Mouse (Mus musculus) liver, embryonic 14.5 days (tissue): ENCODE results near the gene Pde6h. TPM values are rescaled to one million over a fixed set of nuclear protein-coding genes. Genes with fewer than 3 reads are reported as not detected.

Source experiments
- ATAC-seq: fragments of 200-750 bp; cut with Nextera tagmentation; 2 replicates; pipeline ENCODE4 v1.8.0; 2017; ENCODE audit warnings: moderate number of reproducible peaks, mild to moderate bottlenecking, moderate library complexity; ENCODE audit not compliant: insufficient read depth
- DNase-seq, 3 experiments: peaks; one replicate each; pipeline ENCODE4 v3.0.0-alpha.2; 2012 to 2013; ENCODE audit warnings: low read depth in 3 of 3, low spot score in 3 of 3
- H3K27ac ChIP-seq: fragments of 300-500 bp; sonication (generic); 2 replicates; pipeline ENCODE4 v1.5.1; 2014; ENCODE audit warnings: moderate library complexity, mild to moderate bottlenecking, control low read depth, inconsistent platforms
- H3K27me3 ChIP-seq: fragments of 300-500 bp; sonication (generic); 2 replicates; pipeline ENCODE4 v1.6.1; 2014; ENCODE audit warnings: mild to moderate bottlenecking, low read length, moderate library complexity; ENCODE audit not compliant: control insufficient read depth, insufficient read depth
- H3K36me3 ChIP-seq: fragments of 300-500 bp; sonication (generic); replicated peaks from 2 replicates; pipeline ENCODE4 v1.6.1; 2014; ENCODE audit warnings: low read depth; ENCODE audit not compliant: control insufficient read depth, insufficient read depth
- H3K4me1 ChIP-seq, 2 experiments: fragments of 200-500 bp in 1 of 2; fragments of 300-500 bp in 1 of 2; sonication (generic) in 1 of 2; replicated peaks; 2 replicates each; pipeline ENCODE4 v1.6.1; 2012 to 2014; ENCODE audit warnings: antibody characterized with exemption in 1 of 2, inconsistent platforms in 1 of 2, low read length in 1 of 2; ENCODE audit not compliant: control insufficient read depth in 2 of 2, insufficient read depth in 2 of 2
- H3K4me2 ChIP-seq: fragments of 300-500 bp; sonication (generic); 2 replicates; pipeline ENCODE4 v1.6.1; 2014; ENCODE audit warnings: low read depth, mild to moderate bottlenecking, control low read depth, moderate library complexity
- H3K4me3 ChIP-seq, 2 experiments: fragments of 200-500 bp in 1 of 2; fragments of 300-500 bp in 1 of 2; sonication (generic) in 1 of 2; 2 replicates each; pipeline ENCODE4 v1.5.1; 2012 to 2014; ENCODE audit warnings: low read depth in 2 of 2, low read length in 2 of 2, mild to moderate bottlenecking in 2 of 2, control low read depth in 1 of 2, inconsistent platforms in 1 of 2, moderate library complexity in 1 of 2; ENCODE audit not compliant: insufficient read depth in 1 of 2
- H3K9ac ChIP-seq: fragments of 300-500 bp; sonication (generic); replicated peaks from 2 replicates; pipeline ENCODE4 v1.6.1; 2014; ENCODE audit warnings: mild to moderate bottlenecking, control low read depth, moderate library complexity
- H3K9me3 ChIP-seq: fragments of 300-500 bp; sonication (generic); 2 replicates; pipeline ENCODE4 v1.6.1; 2016; ENCODE audit warnings: low read length, mixed read lengths; ENCODE audit not compliant: control insufficient read depth
- CTCF ChIP-seq: IDR thresholded peaks from 2 replicates; pipeline ENCODE4 v1.5.1; 2016; ENCODE audit warnings: antibody characterized with exemption, low read depth, control low read depth
- EP300 ChIP-seq: IDR thresholded peaks from 2 replicates; pipeline ENCODE4 v1.6.1; 2016; ENCODE audit warnings: antibody characterized with exemption, low read depth
- WGBS: fragments of 180-500 bp; shearing (Covaris S2); extraction: QIAGEN DNeasy Blood & Tissue Kit; methylation state at CpG from one replicate; pipeline ENCODE4 v1.1.7; 2014; ENCODE audit not compliant: insufficient replicate concordance; 5-methylcytosine and 5-hydroxymethylcytosine counted together
- polyA plus RNA-seq, 2 experiments: library from polyadenylated mRNA; depleted of rRNA in 1 of 2; stranded (reverse) in 1 of 2; unstranded in 1 of 2; fragments of >200 nt; fragmentation: Nextera tagmentation in 1 of 2; extraction: Ambion mirVana in 1 of 2; gene quantifications; 2 replicates each; pipeline versions ENCODE4 v1.2.1 to v1.2.3; 2012 to 2014

Pde6h gene
- polyA plus RNA-seq, 2 experiments, result 0.01 TPM; not detected in 1

GRCm38 (mm10) chr6:136922871-136923270, 761 bp upstream of the Pde6h start:
- 74% methylated on average over 7 of the region's 7 CpGs for WGBS
- no peaks in the 10 kb centered on the region for H3K36me3 ChIP-seq
- H3K4me1 ChIP-seq, result no peaks in the 10 kb centered on the region
- DNase-seq (no peak), ATAC-seq (no peak)
- no peak overlapping the region for H3K4me3 ChIP-seq
- H3K27ac ChIP-seq, result no peak overlapping the region
- H3K27me3 ChIP-seq, result no peaks in the 10 kb centered on the region
- no peak overlapping the region for H3K4me2 ChIP-seq
- H3K9ac ChIP-seq, result no peak overlapping the region
- H3K9me3 ChIP-seq, result no peaks in the 10 kb centered on the region
- TF ChIP-seq CTCF (no peak), EP300 (no peak)

GRCm38 (mm10) chr6:136925049-136925448, 1.4 kb downstream of the Pde6h start:
- ATAC-seq (no peak), DNase-seq (no peak)
- H3K9me3 ChIP-seq, result no peaks in the 10 kb centered on the region
- no peaks in the 10 kb centered on the region for H3K4me1 ChIP-seq
- H3K27ac ChIP-seq, result no peak overlapping the region
- H3K4me2 ChIP-seq, result no peak overlapping the region
- WGBS, result 55% methylated on average over 8 of the region's 8 CpGs
- H3K36me3 ChIP-seq, result no peaks in the 10 kb centered on the region
- TF ChIP-seq CTCF, result no peak
- no peak for TF ChIP-seq EP300
- no peak overlapping the region for H3K9ac ChIP-seq
- no peaks in the 10 kb centered on the region for H3K27me3 ChIP-seq
- no peak overlapping the region for H3K4me3 ChIP-seq

GRCm38 (mm10) chr6:136927626-136928025, 4.0 kb downstream of the Pde6h start:
- H3K4me1 ChIP-seq, result peaks cover 13 to 15% of the 10 kb centered on the region in 2 experiments
- no peak overlapping the region for H3K27ac ChIP-seq
- H3K36me3 ChIP-seq, result no peaks in the 10 kb centered on the region
- ATAC-seq (no peak), DNase-seq (no peak)
- TF ChIP-seq CTCF, result no peak
- TF ChIP-seq EP300, result no peak
- no peak overlapping the region for H3K4me3 ChIP-seq
- H3K9me3 ChIP-seq, result no peaks in the 10 kb centered on the region
- no peak overlapping the region for H3K4me2 ChIP-seq
- H3K9ac ChIP-seq, result no peak overlapping the region
- WGBS, result 75% methylated on average over 1 of the region's 1 CpGs
- no peaks in the 10 kb centered on the region for H3K27me3 ChIP-seq

- H3K4me2 ChIP-seq, result peak overlapping the region; percentile 45
- peak; percentile 98 for ATAC-seq
- H3K27ac ChIP-seq, result peak overlapping the region; percentile 46
- WGBS, result 4% methylated on average over 12 of the region's 12 CpGs
- H3K4me1 ChIP-seq, result peaks cover 13 to 21% of the 10 kb centered on the region in 2 experiments
- TF ChIP-seq CTCF, result no peak
- TF ChIP-seq EP300, result peak; percentile 80
- no peaks in the 10 kb centered on the region for H3K27me3 ChIP-seq
- peak in 2 of 3 experiments; percentile 75 for DNase-seq
- H3K9ac ChIP-seq, result 0 out of 2 replicates have a peak overlapping the region, but pooled peaks have one; percentile 10
- peak overlapping the region in 1 of 2 experiments; percentile 6; a peak in 1 of 4 replicates for H3K4me3 ChIP-seq
- no peaks in the 10 kb centered on the region for H3K36me3 ChIP-seq
- H3K9me3 ChIP-seq, result no peaks in the 10 kb centered on the region
These were observed 7.0 kb downstream of the Pde6h start for GRCm38 (mm10) chr6:136930677-136931076.

- H3K9me3 ChIP-seq, result no peaks in the 10 kb centered on the region
- WGBS, result 52% methylated on average over 13 of the region's 13 CpGs
- TF ChIP-seq CTCF, result no peak
- TF ChIP-seq EP300, result no peak
- H3K4me1 ChIP-seq, result peaks cover 13 to 21% of the 10 kb centered on the region in 2 experiments
- no peaks in the 10 kb centered on the region for H3K27me3 ChIP-seq
- no peaks in the 10 kb centered on the region for H3K36me3 ChIP-seq
- peak overlapping the region; percentile 10; the same call in 1 of the 2 replicates for H3K9ac ChIP-seq
- H3K27ac ChIP-seq, result peak overlapping the region; percentile 46
- ATAC-seq, result peak; percentile 49; the same call in 1 of the 2 replicates
- no peak for DNase-seq
- peak overlapping the region; percentile 45 for H3K4me2 ChIP-seq
- H3K4me3 ChIP-seq, result no peak overlapping the region
These were observed 7.6 kb downstream of the Pde6h start for GRCm38 (mm10) chr6:136931246-136931645.
